Mouse (Mus musculus) lung, postnatal 10 days (tissue): ENCODE results near the gene Fbxw16.
"Not testable (repeated sequence)": the region's sequence is repeated elsewhere in the genome, so short reads cannot be mapped to it uniquely, and the experiment has no call there.

Source experiments
- DNase-seq: peaks from one replicate; pipeline ENCODE4 v3.0.0; 2021

The Fbxw16 gene

DNA sequence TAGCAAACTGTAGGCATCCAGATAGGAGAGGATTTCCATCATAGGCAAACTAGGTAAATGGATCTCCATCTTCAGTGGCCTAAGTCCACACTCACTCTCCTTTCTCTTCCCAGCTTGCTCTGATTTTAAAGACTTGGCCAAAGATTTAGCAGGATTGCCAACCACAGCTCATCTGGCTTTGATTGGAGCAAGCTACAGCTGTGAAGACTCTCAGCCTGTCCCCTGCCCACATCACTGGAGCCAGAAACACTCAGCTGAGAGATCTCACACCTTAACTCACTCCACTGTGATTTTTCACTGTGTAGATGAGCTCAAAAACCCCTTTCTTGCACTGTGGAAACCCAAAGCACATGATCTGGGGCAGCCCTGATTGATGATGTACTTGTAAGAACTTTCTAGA is at the start of gene Fbxw16:
Gene Fbxw16, minus strand, starts transcription at position 101 of the 400 bp plus-strand sequence.
- no peak for DNase-seq

DNA sequence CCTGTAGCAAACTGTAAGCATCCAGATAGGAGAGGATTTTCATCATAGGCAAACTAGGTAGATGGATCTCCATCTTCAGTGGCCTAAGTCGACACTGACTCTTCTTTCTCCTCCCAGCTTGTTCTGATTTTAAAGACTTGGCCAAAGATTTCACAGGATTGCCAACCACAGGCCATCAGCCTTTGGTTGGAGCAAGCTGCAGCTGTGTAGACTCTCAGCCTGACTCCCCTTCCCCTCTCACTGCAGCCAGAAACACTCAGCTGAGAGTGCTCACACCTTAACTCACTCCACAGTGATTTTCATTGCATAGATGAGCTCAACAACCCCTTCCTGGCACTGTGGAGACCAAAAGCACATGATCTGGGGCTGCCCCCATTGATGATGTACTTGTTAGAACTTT is 46.8 kb upstream of the Fbxw16 start, which contains the start of gene Fbxw19:
Gene Fbxw19, minus strand, starts transcription at position 101 of the 400 bp plus-strand sequence.
- DNase-seq: not testable (repeated sequence)

DNA sequence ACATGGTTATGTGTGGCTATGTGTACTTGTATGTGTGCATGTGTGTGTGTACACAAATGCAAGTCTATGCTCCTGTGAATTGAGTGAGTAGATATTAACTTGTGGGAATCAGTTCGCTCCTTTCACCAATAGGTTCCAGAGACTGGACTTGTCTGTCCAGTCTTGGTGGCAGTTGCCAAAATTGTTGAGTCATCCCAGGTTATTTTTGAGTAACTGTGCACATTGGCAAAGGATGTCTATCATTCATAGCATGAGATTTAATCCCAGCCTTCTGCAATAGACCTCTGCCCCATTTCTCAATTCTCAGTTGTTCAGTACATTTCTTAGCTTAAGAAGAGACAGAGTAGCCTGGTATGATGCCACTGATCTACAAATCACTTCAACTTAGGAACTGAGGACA is 16.0 kb downstream of the Fbxw16 start:
- DNase-seq: no peak

DNA sequence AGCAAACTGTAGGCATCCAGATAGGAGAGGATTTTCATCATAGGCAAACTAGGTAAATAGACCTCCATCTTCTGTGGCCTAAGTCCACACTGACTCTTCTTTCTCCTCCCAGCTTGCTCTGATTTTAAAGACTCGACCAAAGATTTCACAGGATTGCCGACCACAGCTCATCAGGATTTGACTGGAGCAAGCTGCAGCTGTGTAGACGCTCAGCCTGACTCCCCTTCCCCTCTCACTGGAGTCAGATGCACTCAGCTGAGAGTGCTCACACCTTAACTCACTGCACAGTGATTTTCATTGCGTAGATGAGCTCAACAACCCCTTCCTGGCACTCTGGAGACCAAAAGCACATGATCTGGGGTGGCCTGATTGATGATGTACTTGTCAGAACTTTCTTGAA is 44.7 kb downstream of the Fbxw16 start, which contains the start of gene Fbxw22:
Gene Fbxw22, minus strand, starts transcription at position 101 of the 400 bp plus-strand sequence.
- DNase-seq: not testable (repeated sequence)
